Mouse (Mus musculus) gastrocnemius, adult 2 months (tissue): ENCODE data around the gene Styk1. TPM values are rescaled to one million over a fixed set of nuclear protein-coding genes. Genes with fewer than 3 reads are reported as not detected.

Experiments
- DNase-seq: peaks from one replicate; pipeline ENCODE4 v3.0.0; 2022
- H3K27ac ChIP-seq: fragments of 200-600 bp; 2 replicates; pipeline ENCODE4 v1.8.1; 2022; ENCODE audit warnings: mild to moderate bottlenecking
- H3K4me3 ChIP-seq: fragments of 200-600 bp; 2 replicates; pipeline ENCODE4 v1.8.1; 2022; ENCODE audit warnings: mild to moderate bottlenecking, moderate library complexity
- CTCF ChIP-seq: fragments of 200-600 bp; IDR thresholded peaks from 2 replicates; pipeline ENCODE4 v1.8.1; 2022; ENCODE audit warnings: antibody characterized with exemption, mild to moderate bottlenecking, moderate library complexity
- intact Hi-C: fragments of 180-260 bp; cut with DNase I; formaldehyde crosslinking; loops from one replicate; pipeline ENCODE4 v1.15.1; 2025
- total RNA-seq, 2 experiments: library from RNA; stranded (reverse); gene quantifications; 2 replicates each; pipeline ENCODE4 v1.2.3; 2021

Styk1 gene
- total RNA-seq, 2 experiments from 2014 or later, result 1.1 TPM

GRCm38 (mm10) chr6:131362987-131363765, 9.8 kb upstream of the Styk1 start:
- no peak for TF ChIP-seq CTCF
- intact Hi-C loops, result no loop called here
- Histone ChIP-seq H3K27ac (no peak overlapping the region), H3K4me3 (no peak overlapping the region)
- no peak for DNase-seq

DNA sequence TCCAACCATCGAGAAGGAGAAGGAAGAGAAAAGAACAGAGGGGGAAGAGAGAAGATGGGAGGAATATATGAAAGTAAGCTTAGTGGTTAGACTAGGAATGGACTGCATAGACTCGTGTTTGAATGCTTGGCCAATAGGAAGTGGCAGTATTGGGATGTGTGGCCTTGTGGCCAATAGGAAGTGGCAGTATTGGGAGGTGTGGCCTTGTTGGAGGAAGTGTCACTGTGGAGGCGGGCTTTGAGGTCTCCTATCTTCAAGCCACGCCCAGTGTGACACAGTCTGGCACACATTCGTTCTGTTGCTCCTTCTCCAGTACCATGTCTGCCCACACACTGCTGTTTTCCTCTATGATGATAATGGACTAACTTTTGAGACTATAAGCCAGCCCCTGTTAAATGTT, 7.3 kb upstream of the Styk1 start:
- TF ChIP-seq CTCF, result no peak
- Histone ChIP-seq H3K27ac (no peak overlapping the region), H3K4me3 (no peak overlapping the region)
- DNase-seq, result peak; percentile 68
- intact Hi-C loops, result no loop called here

DNA sequence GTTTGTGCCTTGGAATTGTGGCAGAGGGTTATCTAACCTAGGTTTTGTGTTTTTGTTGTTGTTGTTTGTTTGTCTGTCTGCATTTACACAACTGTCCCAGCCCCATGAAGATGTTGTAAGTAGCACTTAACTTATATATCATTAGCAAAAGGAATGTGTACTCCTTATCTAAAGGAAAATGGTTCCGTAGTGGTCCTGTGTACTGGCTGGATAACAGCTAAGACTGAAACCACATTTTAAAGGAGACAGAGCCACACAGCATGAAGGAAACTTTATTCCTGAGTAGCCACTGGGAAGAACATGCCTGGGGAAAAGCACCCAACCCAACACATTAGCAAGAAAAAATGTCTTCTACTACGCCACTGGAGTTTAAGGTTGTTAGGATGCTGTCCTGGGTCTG, 6.1 kb upstream of the Styk1 start:
- TF ChIP-seq CTCF, result no peak
- H3K4me3 ChIP-seq, result no peak overlapping the region
- H3K27ac ChIP-seq, result no peak overlapping the region
- DNase-seq, result no peak
- intact Hi-C loops, result no loop called here

GRCm38 (mm10) chr6:131354913-131355312, 1.5 kb upstream of the Styk1 start:
- H3K27ac ChIP-seq, result no peak overlapping the region
- no peak overlapping the region for H3K4me3 ChIP-seq
- TF ChIP-seq CTCF, result no peak
- DNase-seq, result no peak
- intact Hi-C loops, result loop anchor here (5.0 kb wide), 1 partner anchor 63 kb away; the partner anchor contains the start of gene Magohb

- no peak for DNase-seq
- Histone ChIP-seq H3K27ac (no peak overlapping the region), H3K4me3 (no peak overlapping the region)
- TF ChIP-seq CTCF, result no peak
- intact Hi-C loops, result no loop called here
These were observed 6.4 kb downstream of the Styk1 start for GRCm38 (mm10) chr6:131347026-131347425.

DNA sequence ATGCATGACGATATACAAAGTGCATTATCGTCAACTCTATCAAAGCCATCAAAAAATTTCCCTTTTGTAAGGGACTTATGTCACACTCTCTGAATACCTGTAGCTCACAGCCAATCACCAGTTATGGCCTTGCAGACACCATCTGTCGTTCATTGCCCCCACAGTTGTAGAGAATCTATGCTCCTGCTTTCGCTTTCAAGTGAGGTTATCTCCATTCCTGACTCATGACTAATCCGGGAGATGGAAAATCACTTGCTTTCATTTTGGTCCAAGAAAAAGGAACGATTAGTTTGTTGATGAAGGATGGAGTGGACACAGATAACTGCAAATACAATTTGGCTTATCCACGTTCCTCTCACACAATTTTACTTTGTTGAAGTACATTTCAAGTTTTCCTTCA, 9.1 kb downstream of the Styk1 start:
- no peak overlapping the region for H3K27ac ChIP-seq

DNA sequence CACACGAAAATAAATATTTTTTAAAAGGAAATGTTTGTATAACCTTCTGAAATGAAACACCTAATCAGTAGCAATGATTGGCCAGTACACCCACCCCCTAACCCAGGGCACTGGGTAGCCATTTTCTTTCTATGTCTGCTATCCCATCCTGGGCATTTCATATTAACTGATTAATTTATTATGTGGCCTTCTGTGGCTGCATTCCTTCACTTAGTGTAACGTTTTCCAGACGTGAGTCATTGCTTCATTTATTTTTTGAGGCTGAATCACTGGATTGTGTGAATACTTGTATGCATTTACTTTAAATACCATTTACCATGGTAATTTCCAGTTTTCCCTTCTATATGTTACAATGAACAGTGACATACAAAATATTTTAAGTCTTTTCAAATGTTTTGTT, 13.3 kb downstream of the Styk1 start:
- intact Hi-C loops, result no loop called here
- Histone ChIP-seq H3K27ac (no peak overlapping the region), H3K4me3 (no peak overlapping the region)
- TF ChIP-seq CTCF, result no peak
- DNase-seq, result no peak

More for the DNA sequence above, 9.1 kb downstream of the Styk1 start:
- intact Hi-C loops, result no loop called here
- no peak overlapping the region for H3K4me3 ChIP-seq
- no peak for TF ChIP-seq CTCF
- no peak for DNase-seq

GRCm38 (mm10) chr6:131339309-131339708, 14.1 kb downstream of the Styk1 start:
- intact Hi-C loops, result no loop called here

GRCm38 (mm10) chr6:131338787-131339186, 14.6 kb downstream of the Styk1 start:
- no peak for TF ChIP-seq CTCF
- intact Hi-C loops, result no loop called here
- no peak overlapping the region for H3K27ac ChIP-seq
- DNase-seq, result no peak
- no peak overlapping the region for H3K4me3 ChIP-seq

More at GRCm38 (mm10) chr6:131339309-131339708, 14.1 kb downstream of the Styk1 start:
- TF ChIP-seq CTCF, result no peak
- Histone ChIP-seq H3K27ac (no peak overlapping the region), H3K4me3 (no peak overlapping the region)
- DNase-seq, result no peak

DNA sequence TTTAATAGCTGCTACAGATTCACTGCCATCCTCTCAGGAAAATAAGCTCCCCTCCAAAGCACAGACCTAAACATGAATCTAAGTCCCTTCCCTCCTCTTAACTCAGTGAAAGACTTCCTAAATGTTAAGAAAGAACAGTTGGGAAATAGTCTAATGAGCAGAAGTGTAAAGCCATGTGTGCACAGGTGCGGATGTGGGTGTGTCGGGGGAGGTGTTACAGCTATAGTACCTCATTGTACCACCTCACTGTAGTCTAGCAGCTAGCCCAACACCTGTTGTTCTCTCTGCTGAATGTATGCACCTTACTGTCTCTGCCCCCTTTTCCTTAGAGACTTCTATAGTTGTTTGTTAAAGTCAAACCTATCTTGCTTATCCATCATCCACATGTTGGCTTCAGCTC, 26.3 kb downstream of the Styk1 start:
- intact Hi-C loops, result no loop called here
- no peak overlapping the region for H3K4me3 ChIP-seq
- DNase-seq, result no peak
- TF ChIP-seq CTCF, result no peak
- no peak overlapping the region for H3K27ac ChIP-seq

DNA sequence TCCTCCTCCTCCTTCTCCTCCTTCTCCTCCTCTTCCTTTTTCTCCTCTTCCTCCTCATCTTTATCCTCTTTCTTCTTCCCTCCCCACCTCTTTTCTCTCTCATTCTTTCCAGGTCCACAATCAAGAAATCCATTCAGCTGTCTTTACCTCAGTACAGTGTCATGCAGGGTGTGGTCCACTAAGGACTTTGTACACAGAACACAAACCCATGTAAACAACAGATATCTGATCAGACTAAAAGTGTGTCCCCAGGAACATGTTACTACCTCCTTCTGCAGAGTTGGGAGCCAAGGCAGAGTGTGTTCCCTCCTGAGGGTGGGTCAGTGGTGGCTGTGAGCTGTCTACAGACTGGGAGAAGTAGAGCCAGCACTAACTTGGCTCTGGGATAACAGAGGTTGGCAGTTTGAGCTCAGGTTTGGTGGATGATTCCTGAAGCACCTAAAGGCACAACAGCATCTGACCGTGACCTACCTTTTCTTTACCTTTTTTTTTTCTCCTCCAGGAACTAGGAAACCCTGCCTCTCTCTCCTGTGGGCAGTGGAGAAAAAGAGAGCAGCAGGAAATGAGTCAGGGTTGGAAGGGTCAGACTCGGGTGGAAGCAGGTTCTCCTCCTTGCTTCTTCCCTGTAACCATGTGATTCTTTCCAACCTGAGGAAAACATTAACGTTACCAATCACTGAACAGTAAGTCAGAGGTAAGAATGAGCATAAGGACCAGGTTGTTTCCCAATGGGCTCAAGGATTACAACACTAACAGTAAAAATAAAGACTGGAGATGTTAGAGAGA, 31.4 kb downstream of the Styk1 start:
- DNase-seq, result no peak
- Histone ChIP-seq H3K4me3 (no peak overlapping the region), H3K27ac (no peak overlapping the region)
- intact Hi-C loops, result no loop called here
- TF ChIP-seq CTCF, result no peak

DNA sequence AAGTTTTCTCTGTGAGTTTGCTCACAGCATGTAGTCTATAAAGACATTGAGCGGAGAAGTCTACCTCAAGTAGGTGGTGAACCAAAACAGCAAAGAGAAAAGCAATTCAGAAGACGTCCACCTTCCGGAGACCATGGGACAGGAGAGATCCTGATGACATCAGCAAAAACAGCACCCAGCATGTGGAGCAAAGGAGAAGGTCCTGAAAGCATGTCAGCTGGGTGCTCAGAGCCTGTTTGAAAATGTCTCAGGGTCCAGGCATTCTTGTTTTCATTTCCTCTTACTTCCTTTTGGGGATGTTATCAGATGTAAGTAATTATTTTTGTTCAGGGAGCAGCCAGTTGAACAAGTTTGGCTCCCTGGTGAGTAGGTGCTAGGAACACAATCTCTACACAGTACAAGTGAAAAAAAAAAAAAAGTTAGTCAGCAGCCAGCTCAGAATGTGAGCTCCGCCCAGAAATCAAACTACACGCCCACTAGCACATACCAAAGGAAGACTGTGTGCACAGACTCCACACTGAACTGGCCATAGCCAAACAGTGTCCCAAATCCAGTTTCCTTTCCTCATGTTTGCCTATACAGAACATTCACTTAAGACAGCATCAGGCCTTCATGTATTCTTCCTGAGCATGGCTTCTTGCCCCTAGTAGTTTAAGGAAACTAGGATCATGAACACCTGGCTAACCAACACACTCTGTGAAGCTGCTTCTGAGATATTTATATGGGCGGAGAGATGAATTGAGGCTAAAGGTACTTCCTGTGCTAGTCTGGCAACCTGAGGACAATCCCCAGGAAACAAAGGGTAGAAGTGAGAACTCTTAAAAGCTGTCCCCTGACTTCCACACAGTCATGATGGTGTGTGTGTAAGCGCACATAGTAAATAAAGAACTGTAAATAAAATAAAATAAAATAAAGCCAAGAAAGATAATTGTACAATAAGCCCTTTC, 37.0 kb downstream of the Styk1 start:
- Histone ChIP-seq H3K27ac (no peak overlapping the region), H3K4me3 (no peak overlapping the region)
- no peak for DNase-seq
- TF ChIP-seq CTCF, result no peak
- intact Hi-C loops, result no loop called here
